Mouse (Mus musculus) E14TG2a.4 (cell line): ENCODE measurements around the gene Alg14.

Source experiments
- CTCF ChIP-seq: conservative IDR thresholded peaks from 2 replicates; pipeline ENCODE4 v1.5.1; 2014; ENCODE audit warnings: low read length
- NANOG ChIP-seq: IDR thresholded peaks from 2 replicates; pipeline ENCODE4 v1.6.1; 2014; ENCODE audit warnings: borderline replicate concordance, low read length, mixed read lengths
- POU5F1 ChIP-seq: IDR thresholded peaks from 2 replicates; pipeline ENCODE4 v1.6.1; 2014; ENCODE audit warnings: low read length, borderline replicate concordance

DNA sequence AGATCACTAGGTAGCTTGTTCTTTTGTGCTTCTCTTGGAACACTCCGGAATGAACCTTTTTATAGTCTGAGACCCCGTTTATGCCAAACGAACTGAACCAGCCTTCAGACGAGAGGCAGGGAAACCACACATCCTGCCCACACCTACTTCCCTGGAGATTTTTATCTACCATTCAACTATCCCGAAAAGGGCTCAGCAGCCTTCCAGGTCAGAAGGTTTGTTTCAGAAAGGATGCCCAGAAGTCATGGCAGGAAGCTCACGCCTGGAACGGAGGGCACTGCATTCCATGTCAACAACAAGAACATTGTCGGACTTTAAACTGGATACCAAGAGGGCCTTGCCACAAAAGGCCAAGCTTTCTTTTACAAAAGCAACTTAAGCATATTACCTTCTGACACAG, 73.6 kb downstream of the Alg14 start:
- TF ChIP-seq CTCF = no peak
- no peak for TF ChIP-seq POU5F1
- no peak for TF ChIP-seq NANOG
